Mouse (Mus musculus): Measurements from ENCODE around the gene Bnc2.

Bnc2 gene

GRCm38 (mm10) chr4:84632832-84633789 lies 42.0 kb downstream of the Bnc2 start:
- DNase-seq, result peak; percentile 26

GRCm38 (mm10) chr4:84627616-84628015 lies 47.5 kb downstream of the Bnc2 start:
- DNase-seq, result no peak

DNA sequence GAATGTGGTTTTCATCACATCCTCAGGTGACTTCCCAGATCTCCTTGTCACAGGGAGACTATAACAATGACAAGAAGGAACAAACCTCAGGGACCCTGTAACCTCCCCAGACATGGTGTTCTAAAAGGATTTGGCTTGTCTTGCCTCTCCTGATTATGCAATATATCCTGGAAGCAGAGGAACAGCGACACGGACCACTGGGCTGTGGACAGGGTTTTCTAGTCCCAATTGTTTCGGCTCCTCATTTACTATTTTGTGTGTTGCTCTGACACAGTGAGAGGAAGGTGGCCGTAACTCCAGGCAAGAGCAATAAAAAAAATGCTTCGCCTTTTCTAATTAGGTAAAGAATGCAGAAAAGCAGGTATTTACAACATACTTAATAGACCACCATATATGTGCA lies 51.8 kb downstream of the Bnc2 start:
- DNase-seq, result no peak

DNA sequence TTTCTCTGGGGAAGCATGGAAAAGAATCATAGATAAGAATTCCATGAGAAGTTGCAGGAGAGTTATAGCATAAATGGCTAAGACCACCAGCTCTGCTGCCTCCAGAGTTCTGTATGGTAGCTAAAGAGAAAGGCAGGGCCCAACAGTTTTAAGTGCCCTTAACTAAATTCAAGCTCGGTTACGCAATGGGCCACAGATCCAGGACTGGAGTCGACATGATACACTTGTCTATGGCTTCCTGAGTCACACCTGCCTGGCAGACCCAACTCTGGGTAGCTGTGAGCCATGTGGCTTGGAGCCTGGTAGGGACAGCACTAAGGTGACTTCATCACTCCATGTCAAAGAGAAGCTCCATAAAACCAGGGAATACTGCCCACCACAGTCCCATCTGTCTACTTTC lies 53.3 kb downstream of the Bnc2 start:
- no peak for DNase-seq

- DNase-seq, result peak; percentile 19
These were observed 65.2 kb downstream of the Bnc2 start for GRCm38 (mm10) chr4:84609861-84610260.

- DNase-seq, result no peak
These were observed 70.6 kb downstream of the Bnc2 start for GRCm38 (mm10) chr4:84604461-84604860.

DNA sequence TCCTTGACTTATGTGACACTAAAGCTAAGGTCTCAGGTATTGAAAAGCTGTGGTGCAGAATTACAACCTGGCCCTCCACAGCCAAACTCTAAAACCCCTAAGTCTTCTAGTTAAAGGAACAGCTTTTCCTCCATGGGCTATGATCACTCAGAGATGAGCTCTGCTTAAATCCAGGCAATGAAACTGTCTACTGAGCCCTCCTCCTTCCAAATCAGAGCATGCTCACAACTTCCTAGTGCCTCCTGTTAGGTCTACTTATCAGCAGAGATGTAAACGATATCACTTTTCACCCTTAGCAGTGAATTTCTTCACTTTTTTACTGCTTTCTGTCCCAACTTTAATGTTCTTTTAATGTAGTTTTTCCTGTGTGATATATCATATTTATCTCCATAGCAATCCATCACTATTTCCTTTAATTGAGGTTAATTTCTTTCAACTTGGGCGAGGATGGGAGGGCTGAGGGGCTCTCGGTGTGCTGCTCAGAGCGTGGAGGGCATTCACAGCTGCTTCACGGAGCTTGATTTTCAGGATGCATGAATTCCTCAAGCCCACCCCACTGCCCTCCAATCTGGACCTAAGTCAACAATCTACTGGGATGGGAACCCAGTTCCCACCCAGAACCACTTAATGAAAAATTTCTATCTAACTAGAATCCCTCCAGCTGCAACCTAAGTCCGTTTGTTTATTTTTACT lies 94.7 kb downstream of the Bnc2 start:
- DNase-seq, result peak; percentile 26

- DNase-seq, result no peak
These were observed 96.8 kb downstream of the Bnc2 start for GRCm38 (mm10) chr4:84578296-84578695.

DNA sequence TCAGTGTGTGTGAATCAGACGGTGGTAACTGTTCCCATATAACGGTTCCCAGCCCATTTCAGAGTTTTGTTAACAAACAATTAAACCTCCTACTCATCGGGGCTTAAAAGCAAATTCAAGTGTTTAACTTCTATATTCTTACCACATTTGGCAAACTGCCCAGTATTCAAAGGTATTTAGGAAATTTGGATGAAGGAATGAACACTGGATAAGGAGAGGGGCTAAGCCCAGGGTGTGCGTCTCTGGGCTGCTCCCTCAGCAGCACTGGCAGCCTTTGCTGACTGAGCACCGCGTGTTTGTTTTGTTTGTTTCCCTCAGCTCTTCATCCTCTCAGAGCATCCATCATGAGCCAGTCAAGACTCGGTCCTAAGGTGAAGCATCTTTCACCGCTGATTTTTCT lies 109.0 kb downstream of the Bnc2 start:
- no peak for DNase-seq

DNA sequence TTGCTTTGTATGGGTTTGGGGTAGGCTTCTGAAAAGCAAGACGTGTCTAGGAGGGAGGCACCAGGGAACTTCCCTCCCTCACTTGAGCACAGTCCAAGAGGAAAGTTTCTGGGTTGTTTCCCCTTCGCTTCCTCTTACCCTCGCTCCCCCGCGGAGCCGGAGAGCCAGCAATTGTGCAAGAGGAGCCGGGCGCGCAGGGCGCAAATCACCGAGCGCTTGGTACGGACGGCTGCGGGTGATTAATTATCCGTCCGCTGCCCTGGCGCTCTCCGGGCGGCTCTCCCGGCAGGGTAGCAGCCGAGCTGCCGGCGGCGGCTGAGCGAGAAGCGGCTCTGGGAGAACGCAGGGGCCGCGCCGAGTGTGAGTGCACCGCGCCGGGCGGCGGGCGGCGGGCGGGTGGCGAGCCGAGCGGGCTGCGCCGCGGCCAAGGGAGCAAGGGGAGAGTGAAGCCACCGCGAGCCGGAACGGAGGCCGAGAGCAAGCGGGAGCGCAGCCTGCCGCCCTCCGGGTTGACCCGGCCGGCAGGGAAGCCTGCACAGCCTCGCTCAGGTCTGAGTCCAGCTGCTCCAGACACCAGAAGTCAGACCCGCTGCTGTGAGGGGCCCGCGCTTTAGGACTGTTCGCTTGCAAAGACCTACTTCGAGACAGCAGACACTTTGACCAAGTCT lies 129.7 kb downstream of the Bnc2 start:
- DNase-seq, result peak; percentile 89

GRCm38 (mm10) chr4:84544646-84545045 lies 130.4 kb downstream of the Bnc2 start:
- DNase-seq, result no peak

- DNase-seq, result no peak
These were observed 134.5 kb downstream of the Bnc2 start for GRCm38 (mm10) chr4:84540531-84540930.

- no peak for DNase-seq
These were observed 135.7 kb downstream of the Bnc2 start for GRCm38 (mm10) chr4:84539396-84539795.

GRCm38 (mm10) chr4:84528886-84529789 lies 145.9 kb downstream of the Bnc2 start:
- DNase-seq, result peak; percentile 53

- DNase-seq, result no peak
These were observed 146.7 kb downstream of the Bnc2 start for GRCm38 (mm10) chr4:84528358-84528757.

- DNase-seq, result peak; percentile 48
These were observed 147.8 kb downstream of the Bnc2 start for GRCm38 (mm10) chr4:84527066-84527933.

GRCm38 (mm10) chr4:84523651-84524221 lies 151.3 kb downstream of the Bnc2 start:
- no peak for DNase-seq

GRCm38 (mm10) chr4:84523211-84523610 lies 151.9 kb downstream of the Bnc2 start:
- DNase-seq, result peak; percentile 53

DNA sequence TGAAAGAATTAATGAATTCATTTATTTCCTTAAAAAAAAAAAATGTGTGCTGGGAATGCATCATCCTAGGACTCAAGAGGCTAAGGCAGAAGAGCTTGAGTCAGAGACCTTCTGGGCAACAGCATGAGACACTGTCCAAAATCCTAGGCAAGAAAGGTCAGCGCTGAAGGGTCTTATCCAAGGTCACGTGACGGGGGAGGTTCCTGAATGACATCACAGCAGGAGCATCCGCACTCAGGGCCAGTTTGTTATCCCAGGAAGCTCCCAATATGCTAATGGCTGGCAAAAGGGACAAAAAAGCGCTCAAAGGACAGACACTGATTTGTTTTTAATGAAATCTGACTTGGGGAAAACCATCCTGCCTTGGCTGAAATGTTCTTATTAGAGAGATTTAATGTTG lies 153.5 kb downstream of the Bnc2 start:
- DNase-seq, result no peak

DNA sequence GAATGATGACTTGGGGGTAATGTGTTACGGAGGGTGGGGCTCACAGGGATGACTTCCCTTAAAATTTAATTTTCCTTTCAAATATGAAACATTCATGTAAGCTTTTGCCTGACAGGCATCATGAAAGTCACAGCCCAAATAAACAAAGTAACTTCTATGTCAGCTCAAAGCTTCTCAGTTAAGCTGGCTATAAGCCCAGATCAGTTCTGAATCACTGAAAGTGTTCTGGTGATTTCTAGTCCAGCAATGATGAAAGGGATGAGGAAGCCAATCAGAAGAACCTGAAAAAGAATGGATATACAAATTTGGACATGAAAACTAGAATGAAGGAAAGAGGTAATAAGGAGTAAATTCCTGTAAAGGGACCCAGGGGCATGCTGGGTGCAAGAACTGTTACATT lies 164.6 kb downstream of the Bnc2 start:
- DNase-seq, result no peak

GRCm38 (mm10) chr4:84507551-84507950 lies 167.5 kb downstream of the Bnc2 start:
- no peak for DNase-seq

Data from embryo, embryonic 11 days (tissue).